Mouse (Mus musculus): Measurements from ENCODE around the gene Cntln.

DNA sequence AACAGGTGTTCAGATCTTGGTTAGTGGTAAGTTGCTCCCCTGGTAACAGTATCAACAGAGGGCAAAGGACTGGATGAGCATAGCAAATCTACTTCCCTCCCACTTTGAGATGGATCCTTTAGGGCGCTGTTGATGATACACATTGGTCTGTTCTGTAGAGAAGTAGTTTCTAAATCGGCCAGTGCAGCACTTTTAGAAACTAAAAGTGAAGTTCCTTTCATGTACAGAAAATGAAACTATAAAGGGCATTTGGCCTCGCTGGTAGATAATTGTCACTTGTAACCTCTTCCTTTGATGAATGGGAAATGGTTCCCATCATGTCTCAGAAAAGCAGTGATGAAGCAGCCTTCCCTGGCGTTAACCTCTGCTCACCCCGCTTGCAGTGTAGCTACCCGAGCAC, 121.5 kb downstream of the Cntln start:
- TF ChIP-seq POLR2A (IDR thresholded peaks at IDR 0.05; ENCODE audit: insufficient read depth, low read depth, low read length) (no peak), CTCF (IDR thresholded peaks at IDR 0.05; ENCODE audit: insufficient read depth, low read depth, low read length) (no peak)
